Mouse (Mus musculus) B cell, adult (primary cell): ENCODE data around the gene Kcnk2. TPM values are rescaled to one million over a fixed set of nuclear protein-coding genes. Genes with fewer than 3 reads are reported as not detected.

ENCODE experiments used
- total RNA-seq: library from RNA; stranded (reverse); gene quantifications from 4 replicates; pipeline ENCODE4 v1.2.4, GENCODE M21; 2023; ENCODE audit not compliant: inconsistent age

Gene Kcnk2
- 11.8 to 15.3 TPM (median 13.2 TPM) in 4 replicates for total RNA-seq

GRCm38 (mm10) chr1:189402223-189402943, at the start of gene Kcnk2:
Gene Kcnk2, minus strand, starts transcription at chr1:189402273.

